8 mouse cellular contexts compared by ENCODE assay signal in genomic region chr2:170218230-170219044, GRCm38 (mm10).
DNase-seq lines count a peak whose midpoint lies in the region; ATAC-seq and TF ChIP-seq lines count a peak whose summit lies in the region.

No protein-coding gene starts in this region.

- TF ChIP-seq POLR2A in liver, adult 2 months (IDR thresholded peaks at IDR 0.05; ENCODE audit: extremely low read depth, insufficient read depth, low read length): no peak

- peak overlapping the region; percentile 80 for H3K27ac ChIP-seq in embryonic facial prominence, embryonic 15.5 days (replicated peaks)
- H3K27ac ChIP-seq in heart, embryonic 10.5 days: peak overlapping the region; percentile 92
- no peak overlapping the region; the same call in 1 of the 2 replicates for H3K27ac ChIP-seq in liver, adult 2 months (replicated peaks; ENCODE audit: insufficient read depth, low read depth, low read length)
- peak overlapping the region; percentile 63 for H3K27ac ChIP-seq in midbrain, embryonic 16.5 days (ENCODE audit: low read length)
- H3K27ac ChIP-seq in stomach, embryonic 16.5 days (ENCODE audit: low read length): peak overlapping the region; percentile 87

- no peaks in the 10 kb centered on the region for H3K27me3 ChIP-seq in embryonic facial prominence, embryonic 15.5 days
- no peaks in the 10 kb centered on the region for H3K27me3 ChIP-seq in heart, embryonic 10.5 days (ENCODE audit: insufficient read depth, poor library complexity, severe bottlenecking)
- peaks cover 2% of the 10 kb centered on the region for H3K27me3 ChIP-seq in liver, adult 2 months (ENCODE audit: control insufficient read depth, insufficient read depth, low read length)
- H3K27me3 ChIP-seq in midbrain, embryonic 16.5 days (ENCODE audit: control insufficient read depth, insufficient read depth, low read depth, low read length): no peaks in the 10 kb centered on the region
- no peaks in the 10 kb centered on the region for H3K27me3 ChIP-seq in stomach, embryonic 16.5 days (ENCODE audit: control insufficient read depth, insufficient read depth, low read length)

- peak; percentile 72 for DNase-seq in urinary bladder, postnatal 14 days (ENCODE audit: low spot score)
- DNase-seq in urinary bladder, postnatal 10 days (ENCODE audit: low spot score): no peak
- peak; percentile 90 for DNase-seq in heart, embryonic 10.5 days (ENCODE audit: low spot score)
- DNase-seq in kidney, adult 8-10 months: peak; percentile 43 to 63
- no peak for DNase-seq in liver, adult 2 months (ENCODE audit: extremely low read depth, low read depth, low spot score)

- H3K36me3 ChIP-seq in embryonic facial prominence, embryonic 15.5 days: no peaks in the 10 kb centered on the region
- H3K36me3 ChIP-seq in heart, embryonic 10.5 days: no peaks in the 10 kb centered on the region
- H3K36me3 ChIP-seq in liver, adult 2 months (ENCODE audit: control insufficient read depth, insufficient read depth, low read length): no peaks in the 10 kb centered on the region
- no peaks in the 10 kb centered on the region for H3K36me3 ChIP-seq in midbrain, embryonic 16.5 days (ENCODE audit: control insufficient read depth, insufficient read depth, low read length)
- no peaks in the 10 kb centered on the region for H3K36me3 ChIP-seq in stomach, embryonic 16.5 days (ENCODE audit: control insufficient read depth, insufficient read depth, low read length)

- H3K9ac ChIP-seq in embryonic facial prominence, embryonic 15.5 days: no peak overlapping the region
- H3K9ac ChIP-seq in liver, adult 2 months (ENCODE audit: low read depth, low read length): peak overlapping the region; percentile 15; the same call in 1 of the 2 replicates
- H3K9ac ChIP-seq in midbrain, embryonic 16.5 days (ENCODE audit: low read depth, low read length): 0 out of 2 replicates have a peak overlapping the region, but pooled peaks have one; percentile 21
- H3K9ac ChIP-seq in stomach, embryonic 16.5 days (ENCODE audit: low read length): peak overlapping the region; percentile 65

- H3K9me3 ChIP-seq in embryonic facial prominence, embryonic 15.5 days (replicated peaks): 0 out of 2 replicates have a peak, but pooled peaks cover 4% of the 10 kb centered on the region
- no peaks in the 10 kb centered on the region for H3K9me3 ChIP-seq in heart, embryonic 10.5 days
- H3K9me3 ChIP-seq in midbrain, embryonic 16.5 days (replicated peaks; ENCODE audit: control insufficient read depth, low read length, poor library complexity, severe bottlenecking): no peaks in the 10 kb centered on the region
- peaks cover 6% of the 10 kb centered on the region for H3K9me3 ChIP-seq in stomach, embryonic 16.5 days (replicated peaks; ENCODE audit: control insufficient read depth, low read length)

- peak; percentile 66 for TF ChIP-seq CTCF in liver, adult 2 months (IDR thresholded peaks at IDR 0.05; ENCODE audit: low read depth, low read length)

- H3K4me2 ChIP-seq in embryonic facial prominence, embryonic 15.5 days (replicated peaks): peak overlapping the region; percentile 72
- peak overlapping the region; percentile 60 for H3K4me2 ChIP-seq in midbrain, embryonic 16.5 days (ENCODE audit: low read length)
- peak overlapping the region; percentile 80 for H3K4me2 ChIP-seq in stomach, embryonic 16.5 days (ENCODE audit: low read depth, low read length)

- H3K4me1 ChIP-seq in embryonic facial prominence, embryonic 15.5 days: peaks cover 51% of the 10 kb centered on the region
- H3K4me1 ChIP-seq in heart, embryonic 10.5 days: peaks cover 54% of the 10 kb centered on the region
- peaks cover 6% of the 10 kb centered on the region; the same call in 1 of the 2 replicates for H3K4me1 ChIP-seq in liver, adult 2 months (ENCODE audit: control insufficient read depth, insufficient read depth, low read length)
- peaks cover 52% of the 10 kb centered on the region for H3K4me1 ChIP-seq in midbrain, embryonic 16.5 days (ENCODE audit: control insufficient read depth, insufficient read depth, low read length)
- peaks cover 37% of the 10 kb centered on the region for H3K4me1 ChIP-seq in stomach, embryonic 16.5 days (ENCODE audit: control insufficient read depth, insufficient read depth, low read length)

- peak; percentile 44; the same call in 1 of the 2 replicates for ATAC-seq in embryonic facial prominence, embryonic 15.5 days (ENCODE audit: insufficient number of reproducible peaks, low FRiP score, low TSS enrichment, low read depth)
- peak; percentile 71 for ATAC-seq in midbrain, embryonic 16.5 days
- peak; percentile 71 for ATAC-seq in stomach, embryonic 16.5 days (ENCODE audit: insufficient read depth, low FRiP score)

- 8% methylated on average over 22 of the region's 22 CpGs for WGBS in embryonic facial prominence, embryonic 15.5 days
- 9% methylated on average over 22 of the region's 22 CpGs for WGBS in heart, embryonic 10.5 days
- whole genome bisulfite sequencing in liver, adult 2 months: 22% methylated on average over 22 of the region's 22 CpGs
- 5% methylated on average over 22 of the region's 22 CpGs for WGBS in midbrain, embryonic 16.5 days
- WGBS in stomach, embryonic 16.5 days: 14% methylated on average over 22 of the region's 22 CpGs

- no peaks in the 10 kb centered on the region for H3K79me2 ChIP-seq in liver, adult 2 months (ENCODE audit: control insufficient read depth, insufficient read depth, low read length)

- H3K4me3 ChIP-seq in embryonic facial prominence, embryonic 15.5 days (replicated peaks): peak overlapping the region; percentile 40
- H3K4me3 ChIP-seq in heart, embryonic 10.5 days: peak overlapping the region; percentile 59
- no peak overlapping the region; the same call in 1 of the 2 replicates for H3K4me3 ChIP-seq in liver, adult 2 months (ENCODE audit: insufficient read depth, low read depth, low read length)
- peak overlapping the region; percentile 13; the same call in 1 of the 2 replicates for H3K4me3 ChIP-seq in midbrain, embryonic 16.5 days (ENCODE audit: low read depth, low read length)
- H3K4me3 ChIP-seq in stomach, embryonic 16.5 days (replicated peaks; ENCODE audit: low read length): peak overlapping the region; percentile 38

Comparison
In these comparisons a context has a peak if more than half of its experiments do, and no peak if none do; other contexts are left out.
1. DNase-seq: peak in urinary bladder, postnatal 14 days (single experiment), heart, embryonic 10.5 days (single experiment) and kidney, adult 8-10 months (2 of 2); none in urinary bladder, postnatal 10 days (single experiment) and liver, adult 2 months (single experiment).
2. Peak in every context shown above with its lines, with median percentiles within 50 percentile points of each other: ATAC-seq and H3K4me2 ChIP-seq.